Mouse (Mus musculus): ENCODE results near the gene Sema4d. TPM values are rescaled to one million over a fixed set of nuclear protein-coding genes. Genes with fewer than 3 reads are reported as not detected.

Gene Sema4d
- polyA plus RNA-seq, 1 experiment from 2014 or later, result 17.4 TPM

DNA sequence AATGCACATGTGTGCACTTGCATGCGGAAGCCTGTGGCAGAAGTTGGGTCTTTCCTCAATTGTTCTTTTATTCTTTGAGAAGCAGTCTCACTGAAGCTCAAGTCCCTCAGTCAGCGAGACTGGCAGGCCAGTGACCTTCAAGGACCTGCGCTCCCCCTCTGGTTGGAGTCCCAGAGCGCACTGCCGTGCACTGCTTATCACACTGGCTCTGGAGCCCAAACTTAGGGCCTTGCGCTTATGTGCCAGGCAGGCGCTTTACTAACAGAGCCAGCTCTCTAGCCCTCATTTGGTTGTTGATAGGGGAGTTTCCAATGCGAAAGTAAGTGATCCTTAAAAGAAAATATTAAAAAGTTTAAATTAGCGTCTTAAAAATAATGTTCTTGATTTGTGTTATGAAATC, 139.6 kb downstream of the Sema4d start:
- Histone ChIP-seq H3K27me3 (ENCODE audit: control insufficient read depth, insufficient read depth, low read length) (no peaks in the 10 kb centered on the region), H3K4me3 (ENCODE audit: low read depth, low read length) (no peak overlapping the region), H3K36me3 (ENCODE audit: control insufficient read depth, insufficient read depth, low read length) (peaks cover 28% of the 10 kb centered on the region), H3K4me1 (ENCODE audit: control insufficient read depth, insufficient read depth, low read length) (peaks cover 9% of the 10 kb centered on the region; the same call in 1 of the 2 replicates), H3K9me3 (ENCODE audit: control insufficient read depth, low read length) (no peaks in the 10 kb centered on the region), H3K4me2 (ENCODE audit: low read depth, low read length) (no peak overlapping the region), H3K9ac (replicated peaks; ENCODE audit: low read depth, low read length) (no peak overlapping the region), H3K27ac (ENCODE audit: low read depth, low read length) (no peak overlapping the region)
- WGBS, result 96% methylated on average over 9 of the region's 9 CpGs
- no peak for ATAC-seq (ENCODE audit: low read depth)

- Histone ChIP-seq H3K4me2 (ENCODE audit: low read depth, low read length) (no peak overlapping the region), H3K36me3 (ENCODE audit: control insufficient read depth, insufficient read depth, low read length) (peaks cover 28% of the 10 kb centered on the region), H3K9ac (replicated peaks; ENCODE audit: low read depth, low read length) (no peak overlapping the region), H3K9me3 (ENCODE audit: control insufficient read depth, low read length) (no peaks in the 10 kb centered on the region), H3K27ac (ENCODE audit: low read depth, low read length) (no peak overlapping the region), H3K4me1 (ENCODE audit: control insufficient read depth, insufficient read depth, low read length) (peaks cover 9% of the 10 kb centered on the region; the same call in 1 of the 2 replicates), H3K27me3 (ENCODE audit: control insufficient read depth, insufficient read depth, low read length) (no peaks in the 10 kb centered on the region), H3K4me3 (ENCODE audit: low read depth, low read length) (no peak overlapping the region)
- ATAC-seq (ENCODE audit: low read depth), result no peak
- 91% methylated on average over 6 of the region's 6 CpGs for WGBS
Observed at GRCm38 (mm10) chr13:51653159-51653558, 140.4 kb downstream of the Sema4d start.

DNA sequence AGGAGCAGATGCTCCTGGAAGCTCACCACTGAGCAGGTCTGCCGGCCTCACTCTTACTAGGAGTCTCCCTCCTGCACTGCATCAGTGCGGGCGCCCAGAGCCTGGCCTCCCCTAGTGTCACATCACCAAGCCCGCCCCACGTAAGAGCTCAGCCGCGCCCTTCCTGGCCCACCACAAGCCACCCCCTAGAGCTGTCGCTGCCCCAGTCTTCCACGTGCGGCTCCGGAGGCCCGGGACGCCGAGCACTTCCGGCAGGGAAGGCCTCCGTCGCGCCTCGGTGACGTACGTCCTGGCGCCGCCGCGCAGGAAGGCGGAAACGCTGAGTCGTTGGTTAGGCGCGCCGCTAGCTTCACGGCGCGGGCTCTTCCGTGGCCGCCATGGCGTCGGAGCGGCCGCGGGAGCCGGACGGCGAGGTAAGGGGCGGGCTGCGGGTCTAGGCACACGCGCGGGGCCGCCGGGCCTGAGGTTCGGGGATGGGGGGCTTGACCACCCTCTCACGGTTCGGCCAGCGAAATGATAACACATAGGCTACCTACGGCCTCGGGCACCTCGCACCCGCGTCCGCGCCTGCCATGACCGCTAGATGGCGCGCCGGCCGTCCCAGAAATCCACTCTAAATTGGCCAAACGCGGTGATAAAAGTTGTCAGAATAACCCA, 142.0 kb downstream of the Sema4d start, which contains the start of gene Secisbp2:
TSS of gene Secisbp2 (plus strand) at position 290 of the 657 bp plus-strand sequence.
- no peaks in the 10 kb centered on the region for H3K9me3 ChIP-seq (ENCODE audit: control insufficient read depth, low read length)
- H3K36me3 ChIP-seq (ENCODE audit: control insufficient read depth, insufficient read depth, low read length), result peaks cover 14% of the 10 kb centered on the region
- H3K27ac ChIP-seq (ENCODE audit: low read depth, low read length), result peak within 1 kb of the TSS; percentile 90
- H3K4me1 ChIP-seq (ENCODE audit: control insufficient read depth, insufficient read depth, low read length), result peaks cover 9% of the 10 kb centered on the region; the same call in 1 of the 2 replicates
- H3K27me3 ChIP-seq (ENCODE audit: control insufficient read depth, insufficient read depth, low read length), result no peaks in the 10 kb centered on the region
- WGBS, result under 1% methylated on average over 69 of the region's 69 CpGs
- H3K4me2 ChIP-seq (ENCODE audit: low read depth, low read length), result peak within 1 kb of the TSS; percentile 86
- H3K4me3 ChIP-seq (ENCODE audit: low read depth, low read length), result peak within 1 kb of the TSS; percentile 70
- ATAC-seq (ENCODE audit: low read depth), result peak; percentile 98
- H3K9ac ChIP-seq (replicated peaks; ENCODE audit: low read depth, low read length), result peak within 1 kb of the TSS; percentile 68

DNA sequence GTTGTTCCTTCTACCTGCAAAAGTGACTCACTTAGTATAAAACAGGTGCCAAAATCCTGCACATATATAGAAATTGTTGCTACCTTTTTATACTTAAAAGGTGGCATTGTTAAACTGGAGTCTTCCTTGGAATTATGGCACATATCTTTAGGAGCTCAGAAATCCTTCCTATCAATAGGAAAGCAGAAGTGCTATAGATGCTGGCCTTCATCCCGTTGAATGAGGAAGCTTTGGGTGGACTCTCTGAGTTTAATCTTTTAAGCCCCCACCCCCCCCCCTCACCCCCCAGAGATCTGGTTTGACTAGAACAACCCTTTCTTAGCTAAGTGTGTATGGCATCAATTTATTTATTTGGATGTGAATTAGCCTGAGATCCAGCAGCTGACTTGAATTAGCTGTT, 143.8 kb downstream of the Sema4d start:
- H3K27me3 ChIP-seq (ENCODE audit: control insufficient read depth, insufficient read depth, low read length), result no peaks in the 10 kb centered on the region
- H3K4me1 ChIP-seq (ENCODE audit: control insufficient read depth, insufficient read depth, low read length), result peaks cover 12% of the 10 kb centered on the region; the same call in 1 of the 2 replicates
- H3K27ac ChIP-seq (ENCODE audit: low read depth, low read length), result no peak overlapping the region
- no peak overlapping the region for H3K4me3 ChIP-seq (ENCODE audit: low read depth, low read length)
- H3K4me2 ChIP-seq (ENCODE audit: low read depth, low read length), result no peak overlapping the region
- H3K9me3 ChIP-seq (ENCODE audit: control insufficient read depth, low read length), result no peaks in the 10 kb centered on the region
- H3K36me3 ChIP-seq (ENCODE audit: control insufficient read depth, insufficient read depth, low read length), result no peaks in the 10 kb centered on the region
- no peak for ATAC-seq (ENCODE audit: low read depth)
- whole genome bisulfite sequencing, result 73% methylated on average over 1 of the region's 1 CpGs
- H3K9ac ChIP-seq (replicated peaks; ENCODE audit: low read depth, low read length), result no peak overlapping the region

- WGBS, result 91% methylated on average over 4 of the region's 4 CpGs
- Histone ChIP-seq H3K27ac (ENCODE audit: low read depth, low read length) (no peak overlapping the region), H3K36me3 (ENCODE audit: control insufficient read depth, insufficient read depth, low read length) (no peaks in the 10 kb centered on the region), H3K4me2 (ENCODE audit: low read depth, low read length) (no peak overlapping the region), H3K4me3 (ENCODE audit: low read depth, low read length) (no peak overlapping the region), H3K27me3 (ENCODE audit: control insufficient read depth, insufficient read depth, low read length) (no peaks in the 10 kb centered on the region), H3K9me3 (ENCODE audit: control insufficient read depth, low read length) (no peaks in the 10 kb centered on the region), H3K9ac (replicated peaks; ENCODE audit: low read depth, low read length) (no peak overlapping the region), H3K4me1 (ENCODE audit: control insufficient read depth, insufficient read depth, low read length) (peaks cover 12% of the 10 kb centered on the region; the same call in 1 of the 2 replicates)
- ATAC-seq (ENCODE audit: low read depth), result no peak
Observed at GRCm38 (mm10) chr13:51648237-51648636, 145.3 kb downstream of the Sema4d start.

GRCm38 (mm10) chr13:51647770-51648169, 145.8 kb downstream of the Sema4d start:
- Histone ChIP-seq H3K4me1 (ENCODE audit: control insufficient read depth, insufficient read depth, low read length) (peaks cover 12% of the 10 kb centered on the region; the same call in 1 of the 2 replicates), H3K4me3 (ENCODE audit: low read depth, low read length) (no peak overlapping the region), H3K4me2 (ENCODE audit: low read depth, low read length) (no peak overlapping the region), H3K9ac (replicated peaks; ENCODE audit: low read depth, low read length) (no peak overlapping the region), H3K9me3 (ENCODE audit: control insufficient read depth, low read length) (no peaks in the 10 kb centered on the region), H3K36me3 (ENCODE audit: control insufficient read depth, insufficient read depth, low read length) (no peaks in the 10 kb centered on the region), H3K27me3 (ENCODE audit: control insufficient read depth, insufficient read depth, low read length) (no peaks in the 10 kb centered on the region), H3K27ac (ENCODE audit: low read depth, low read length) (no peak overlapping the region)
- WGBS, result 96% methylated on average over 3 of the region's 3 CpGs
- ATAC-seq (ENCODE audit: low read depth), result no peak

GRCm38 (mm10) chr13:51646362-51647027, 147.1 kb downstream of the Sema4d start:
- Histone ChIP-seq H3K9me3 (ENCODE audit: control insufficient read depth, low read length) (no peaks in the 10 kb centered on the region), H3K36me3 (ENCODE audit: control insufficient read depth, insufficient read depth, low read length) (no peaks in the 10 kb centered on the region), H3K27ac (ENCODE audit: low read depth, low read length) (no peak overlapping the region), H3K27me3 (ENCODE audit: control insufficient read depth, insufficient read depth, low read length) (no peaks in the 10 kb centered on the region), H3K9ac (replicated peaks; ENCODE audit: low read depth, low read length) (no peak overlapping the region), H3K4me1 (ENCODE audit: control insufficient read depth, insufficient read depth, low read length) (peaks cover 7% of the 10 kb centered on the region; the same call in 1 of the 2 replicates), H3K4me2 (ENCODE audit: low read depth, low read length) (peak overlapping the region; percentile 91; the same call in 1 of the 2 replicates), H3K4me3 (ENCODE audit: low read depth, low read length) (peak overlapping the region; percentile 58)
- 23% methylated on average over 3 of the region's 3 CpGs for WGBS
- ATAC-seq (ENCODE audit: low read depth), result no peak

- Histone ChIP-seq H3K9me3 (ENCODE audit: control insufficient read depth, low read length) (no peaks in the 10 kb centered on the region), H3K27me3 (ENCODE audit: control insufficient read depth, insufficient read depth, low read length) (no peaks in the 10 kb centered on the region), H3K4me3 (ENCODE audit: low read depth, low read length) (peak overlapping the region; percentile 58), H3K4me2 (ENCODE audit: low read depth, low read length) (peak overlapping the region; percentile 91), H3K4me1 (ENCODE audit: control insufficient read depth, insufficient read depth, low read length) (peaks cover 4% of the 10 kb centered on the region; the same call in 1 of the 2 replicates), H3K9ac (replicated peaks; ENCODE audit: low read depth, low read length) (peak overlapping the region; percentile 47), H3K27ac (ENCODE audit: low read depth, low read length) (no peak overlapping the region), H3K36me3 (ENCODE audit: control insufficient read depth, insufficient read depth, low read length) (no peaks in the 10 kb centered on the region)
- WGBS, result under 1% methylated on average over 7 of the region's 7 CpGs
- no peak for ATAC-seq (ENCODE audit: low read depth)
Observed at GRCm38 (mm10) chr13:51645872-51646271, 147.7 kb downstream of the Sema4d start.

All from neural tube, embryonic 14.5 days (tissue).